Mouse (Mus musculus) E14TG2a.4 (cell line): ENCODE results near the gene Upp2.

ENCODE experiments used
- CTCF ChIP-seq: conservative IDR thresholded peaks from 2 replicates; pipeline ENCODE4 v1.5.1; 2014; ENCODE audit warnings: low read length
- NANOG ChIP-seq: IDR thresholded peaks from 2 replicates; pipeline ENCODE4 v1.6.1; 2014; ENCODE audit warnings: borderline replicate concordance, low read length, mixed read lengths
- POU5F1 ChIP-seq: IDR thresholded peaks from 2 replicates; pipeline ENCODE4 v1.6.1; 2014; ENCODE audit warnings: low read length, borderline replicate concordance

DNA sequence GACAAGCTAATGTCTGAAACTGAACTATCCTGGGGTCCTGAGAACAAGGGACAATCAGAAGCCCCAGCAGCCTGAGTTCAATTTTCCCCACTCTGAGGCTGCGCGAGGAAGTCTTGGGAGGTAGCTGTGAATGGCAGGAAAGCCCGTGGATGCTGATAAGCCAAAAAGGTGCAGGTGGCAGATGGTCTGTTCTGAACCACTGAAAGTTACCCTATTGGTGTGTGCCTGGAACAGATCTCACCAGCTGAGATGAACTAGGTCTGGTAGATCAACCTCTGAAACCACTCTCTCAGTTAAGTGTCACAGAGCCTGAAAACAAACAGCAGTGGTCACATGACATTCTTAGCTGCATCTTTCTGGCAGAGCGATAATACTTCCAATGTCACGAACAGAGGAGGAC lies 232.5 kb downstream of the Upp2 start:
- no peak for TF ChIP-seq CTCF
- no peak for TF ChIP-seq POU5F1
- TF ChIP-seq NANOG, result no peak
